In genomic region chr5:65781769-65782715, GRCm38 (mm10) we compare ENCODE assay signal across 1 mouse cellular context.
TF ChIP-seq lines count a peak whose summit lies in the region.

No protein-coding gene starts in this region.

TF ChIP-seq in CH12.LX, 34 proteins besides CTCF, POLR2A, EP300 and RAD21 (continued from another document):
- TF ChIP-seq JUN (IDR thresholded peaks at IDR 0.05; ENCODE audit: insufficient read depth, low read depth, low read length) (no peak; the same call in 1 of the 2 replicates), MAFK (IDR thresholded peaks at IDR 0.05; ENCODE audit: insufficient replicate concordance, low read length) (no peak), MAZ (IDR thresholded peaks at IDR 0.05; ENCODE audit: low read depth, low read length) (no peak), MXI1 (IDR thresholded peaks at IDR 0.05; ENCODE audit: low read depth, low read length) (no peak)
